Mouse (Mus musculus): ENCODE results near the gene Gstm4.
"Not testable (repeated sequence)": the region's sequence is repeated elsewhere in the genome, so short reads cannot be mapped to it uniquely, and the experiment has no call there.

Gstm4 gene

DNA sequence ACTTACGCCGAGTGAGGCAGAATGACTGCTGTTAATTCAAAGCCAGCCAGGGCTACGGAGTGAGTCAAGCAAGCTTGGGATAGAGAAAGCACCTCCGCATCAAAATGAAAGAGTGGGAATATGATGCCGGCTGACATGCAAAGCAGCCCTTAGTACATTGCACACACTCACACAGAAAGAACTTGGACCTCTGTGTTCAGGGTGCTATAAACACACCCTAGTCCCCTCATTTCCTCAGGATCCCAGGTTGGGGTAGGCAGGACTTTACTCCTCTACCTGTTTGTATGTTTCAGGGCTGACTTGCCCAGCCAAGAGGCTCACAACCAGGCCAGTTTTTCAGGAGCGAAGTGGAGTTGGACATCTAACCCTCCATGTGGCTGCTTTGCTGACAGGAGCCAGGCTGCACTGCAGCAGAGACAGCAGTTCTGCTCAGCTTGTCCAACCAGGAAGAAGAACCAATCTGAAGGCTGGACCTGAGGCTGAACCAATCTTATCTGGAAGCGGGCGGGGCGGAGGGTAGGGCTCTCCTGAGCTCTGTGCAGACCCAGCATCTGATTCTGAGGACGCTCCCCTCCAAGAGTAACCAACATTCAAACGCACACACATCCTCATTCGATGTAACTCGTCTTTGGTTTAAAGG, 24.7 kb upstream of the Gstm4 start:
- DNase-seq, result peak; percentile 84

DNA sequence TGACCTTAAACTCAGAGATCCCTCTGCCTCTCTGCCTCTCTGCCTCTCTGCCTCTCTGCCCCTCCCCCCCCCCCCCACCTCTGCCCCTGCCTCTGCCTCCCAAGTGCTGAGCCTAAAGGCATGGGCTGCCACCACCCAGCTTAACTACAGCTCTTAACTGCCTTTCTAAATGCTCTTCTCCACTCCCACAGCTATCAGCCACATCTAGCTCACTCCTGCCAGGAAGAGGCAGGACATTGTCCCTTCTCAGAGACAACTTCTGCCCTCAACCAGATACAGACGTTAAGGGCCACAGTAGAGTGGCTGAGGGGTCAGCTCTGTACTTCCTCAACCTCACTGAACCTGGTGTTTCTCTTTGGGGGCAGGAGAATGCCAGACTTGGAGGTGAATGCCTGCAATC, 24.1 kb upstream of the Gstm4 start:
- no peak for DNase-seq

DNA sequence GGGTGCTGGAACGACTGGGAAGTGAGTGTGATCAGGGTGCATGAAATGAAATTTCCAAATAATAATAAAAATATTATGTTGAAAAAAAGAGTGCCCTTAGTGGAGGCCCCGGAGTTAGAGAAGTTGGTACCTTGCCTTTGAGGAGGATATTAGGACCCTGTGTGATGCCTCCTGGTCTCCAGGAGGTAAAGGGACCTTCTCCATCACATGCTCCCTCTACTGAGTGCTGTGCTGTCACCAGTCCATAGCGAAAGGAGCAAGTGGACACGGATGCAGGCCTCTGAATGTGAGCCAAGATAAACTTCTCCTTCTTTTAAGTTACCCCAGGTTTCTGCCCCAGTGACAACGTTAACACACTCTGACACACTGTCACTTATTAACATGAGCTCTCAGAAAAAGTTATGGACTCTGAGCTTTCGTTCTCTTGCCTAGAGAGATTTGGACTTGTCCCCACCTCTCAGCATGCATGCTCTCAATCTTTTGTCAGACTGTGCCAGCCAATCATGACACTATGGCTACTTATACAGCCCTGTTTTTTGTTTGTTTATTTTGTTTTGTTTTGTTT, 22.8 kb upstream of the Gstm4 start:
- DNase-seq, result peak; percentile 90

DNA sequence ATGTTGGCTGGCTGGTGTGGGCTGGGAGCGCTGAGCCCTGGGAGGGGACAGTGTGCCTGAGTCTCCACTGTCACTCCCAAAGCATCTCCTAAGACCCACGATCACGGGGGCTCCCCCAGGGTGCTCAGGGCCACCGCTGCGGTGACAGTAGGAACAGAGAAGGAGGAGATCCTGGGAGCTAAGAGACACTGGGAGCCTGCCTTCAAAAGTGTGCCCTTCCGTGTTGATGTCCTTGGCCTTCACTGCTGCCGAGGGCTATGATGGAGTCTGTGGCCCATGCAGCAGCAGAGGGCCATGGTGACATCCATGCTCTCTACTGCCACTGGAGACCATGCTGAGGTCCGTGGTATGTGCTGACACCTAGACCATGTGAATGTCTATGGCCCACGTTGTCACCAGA, 20.9 kb upstream of the Gstm4 start:
- no peak for DNase-seq

DNA sequence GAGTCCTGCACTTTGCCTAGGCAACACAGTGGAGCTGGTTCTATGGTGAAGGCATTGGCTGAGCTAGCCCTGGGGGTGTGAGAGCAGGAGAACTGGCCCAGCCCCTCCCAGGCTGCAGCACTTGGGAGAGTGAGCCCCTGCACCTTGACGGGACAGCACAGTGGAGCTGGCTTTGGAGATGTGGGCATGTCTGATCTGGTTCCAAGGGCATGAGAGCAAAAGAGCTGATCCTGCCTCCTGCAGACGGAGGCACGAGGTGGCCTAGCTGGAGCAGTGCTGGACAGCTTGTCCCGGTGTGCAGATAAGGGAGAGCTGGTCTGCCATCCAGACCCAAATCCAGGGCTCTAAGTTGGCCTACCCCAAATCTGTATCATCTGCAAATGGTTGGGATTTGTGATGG, 20.0 kb upstream of the Gstm4 start:
- no peak for DNase-seq

DNA sequence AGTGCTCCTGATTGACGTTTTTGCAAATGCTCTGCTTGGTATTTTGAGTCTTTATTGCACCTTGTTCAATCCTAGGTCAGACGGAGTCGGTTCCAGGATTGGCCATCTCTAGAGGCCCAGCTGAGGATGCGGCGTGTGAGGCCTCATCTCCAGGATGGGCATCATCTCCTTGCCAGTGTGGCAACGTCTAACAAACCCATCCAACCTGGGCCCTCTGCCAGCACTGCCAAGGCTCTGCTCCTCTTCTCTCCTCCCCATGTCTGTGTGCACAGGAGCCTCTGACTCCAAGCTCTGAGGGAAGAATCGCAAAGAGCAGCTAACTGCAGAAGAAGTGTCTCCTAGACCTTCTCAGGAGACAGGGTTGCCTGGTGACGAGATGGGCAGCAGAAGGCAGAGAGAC, 18.0 kb upstream of the Gstm4 start:
- DNase-seq, result no peak

DNA sequence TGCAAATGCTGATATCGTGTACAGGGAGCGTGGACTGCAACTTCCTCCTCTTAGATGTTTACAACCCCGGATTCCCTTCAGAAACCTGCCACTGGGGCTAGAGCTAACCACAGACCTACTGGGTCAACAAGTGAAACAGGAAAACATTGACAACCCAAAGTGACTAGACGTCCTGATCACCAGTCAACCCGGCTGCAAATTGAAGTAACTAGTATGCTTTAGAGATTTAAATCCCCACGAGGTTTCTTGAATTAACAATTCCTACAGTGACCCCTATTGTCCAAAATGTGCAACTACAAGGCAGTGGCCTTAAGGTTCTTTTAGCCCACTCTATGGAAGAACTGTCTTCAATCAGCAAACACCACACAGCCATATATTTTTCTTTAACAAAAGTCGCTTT, 16.7 kb upstream of the Gstm4 start:
- DNase-seq, result peak; percentile 77

DNA sequence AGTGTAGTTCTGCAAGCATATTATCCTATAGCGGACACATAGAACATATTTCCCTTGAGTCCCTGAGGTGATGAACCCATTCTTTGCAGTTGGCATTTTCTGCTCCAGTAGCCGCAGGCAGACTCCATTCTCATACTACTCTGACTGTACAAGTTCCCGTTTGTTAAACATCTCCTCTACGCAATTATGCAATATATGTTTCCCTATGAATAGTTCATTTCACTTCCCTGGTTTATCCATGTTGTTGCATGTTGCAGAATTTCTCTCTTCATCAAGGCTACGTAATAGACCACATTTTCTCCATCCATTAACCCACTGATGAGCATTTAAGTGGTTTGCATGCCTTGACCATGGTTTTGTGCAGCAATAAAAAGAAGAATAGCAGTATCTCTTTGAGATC, 5.8 kb upstream of the Gstm4 start:
- no peak for DNase-seq

DNA sequence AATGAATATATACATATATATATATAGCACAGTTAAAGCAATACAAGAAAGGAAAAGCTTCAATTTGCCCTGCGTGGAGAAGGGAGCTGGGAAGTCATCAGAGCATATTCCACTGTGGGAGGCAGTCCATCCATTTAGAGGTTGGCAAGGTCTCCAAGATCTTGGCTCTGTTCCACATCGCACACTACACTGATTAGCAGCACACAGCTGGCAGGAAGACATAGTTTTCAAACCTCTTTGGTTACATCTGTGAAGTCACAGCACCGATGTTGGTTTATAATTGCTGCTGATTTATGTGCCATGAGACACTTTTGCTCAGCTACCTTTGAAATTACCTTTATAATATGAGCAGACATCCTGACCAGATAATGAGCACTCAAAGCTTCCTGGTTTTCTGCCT, 3.6 kb upstream of the Gstm4 start:
- no peak for DNase-seq

DNA sequence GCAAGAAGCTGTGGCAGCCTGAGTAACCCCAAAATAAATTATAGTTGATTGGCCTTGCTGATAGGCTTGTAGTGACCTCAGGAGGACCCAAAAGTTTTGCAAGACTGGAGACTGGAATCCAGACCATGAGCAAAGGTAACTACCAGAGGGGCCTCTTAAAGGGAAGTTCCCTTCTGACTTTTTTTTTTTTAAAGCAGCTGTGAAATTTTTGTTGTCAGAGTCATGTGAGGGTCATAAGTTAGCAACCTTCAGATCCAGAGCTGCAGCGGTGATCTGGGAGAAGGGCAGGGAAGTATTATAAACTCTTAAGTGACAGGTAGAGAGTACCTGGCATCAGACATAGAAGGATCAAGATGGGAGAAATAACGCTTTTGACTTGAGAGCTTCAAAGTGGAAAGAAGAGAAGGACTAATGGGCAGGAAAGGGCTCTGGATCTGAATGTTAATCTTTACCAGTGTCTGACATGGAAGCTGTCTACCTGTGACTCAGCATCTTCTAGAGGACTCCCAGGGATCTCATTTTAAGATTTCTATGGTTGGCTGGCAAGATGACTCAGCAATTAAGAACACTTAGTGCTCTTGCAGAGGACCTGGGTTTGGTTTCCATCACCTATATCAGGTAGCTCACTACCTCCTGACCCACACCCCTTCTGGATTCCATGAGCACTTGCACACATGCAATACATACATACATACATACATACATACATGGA, 2.4 kb upstream of the Gstm4 start:
- DNase-seq, result no peak

DNA sequence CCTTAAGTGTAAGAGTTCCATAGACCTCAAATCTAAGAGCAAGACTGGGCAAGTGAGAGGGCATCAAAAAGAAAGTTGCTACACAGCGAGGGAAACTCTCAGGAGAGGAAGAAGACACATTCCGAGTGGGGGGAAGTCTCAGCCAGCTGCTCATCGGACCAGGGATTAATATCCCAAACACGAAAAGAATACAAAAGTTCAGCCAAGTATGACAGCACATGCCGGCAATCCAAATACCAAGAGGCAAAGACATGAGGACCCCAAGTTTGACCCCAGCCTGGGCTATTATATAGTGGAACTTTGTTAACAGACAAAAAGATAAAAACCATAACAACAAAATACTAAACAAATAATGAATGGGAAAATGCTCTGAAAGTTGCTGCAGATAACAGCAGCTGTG, 11.5 kb downstream of the Gstm4 start:
- DNase-seq, result no peak

DNA sequence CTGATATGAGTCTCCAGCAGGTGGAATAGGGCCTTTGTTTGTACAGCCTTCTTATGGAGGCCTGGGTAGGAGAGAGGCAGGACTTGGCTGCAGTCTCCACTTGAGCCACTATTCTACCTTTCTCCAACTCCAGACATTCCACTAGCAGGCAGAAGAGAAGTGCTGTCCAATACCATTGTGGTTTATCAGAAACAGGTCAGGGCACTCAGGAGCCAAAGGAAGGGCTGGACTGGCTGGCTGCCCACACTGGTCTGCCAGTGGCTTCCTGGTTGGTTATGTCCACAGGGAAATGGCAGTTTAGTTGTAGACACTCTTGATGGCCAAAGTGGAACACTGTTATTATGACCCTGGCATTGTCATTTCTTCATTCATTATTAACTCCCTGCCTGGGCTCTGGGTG, 12.6 kb downstream of the Gstm4 start:
- no peak for DNase-seq

DNA sequence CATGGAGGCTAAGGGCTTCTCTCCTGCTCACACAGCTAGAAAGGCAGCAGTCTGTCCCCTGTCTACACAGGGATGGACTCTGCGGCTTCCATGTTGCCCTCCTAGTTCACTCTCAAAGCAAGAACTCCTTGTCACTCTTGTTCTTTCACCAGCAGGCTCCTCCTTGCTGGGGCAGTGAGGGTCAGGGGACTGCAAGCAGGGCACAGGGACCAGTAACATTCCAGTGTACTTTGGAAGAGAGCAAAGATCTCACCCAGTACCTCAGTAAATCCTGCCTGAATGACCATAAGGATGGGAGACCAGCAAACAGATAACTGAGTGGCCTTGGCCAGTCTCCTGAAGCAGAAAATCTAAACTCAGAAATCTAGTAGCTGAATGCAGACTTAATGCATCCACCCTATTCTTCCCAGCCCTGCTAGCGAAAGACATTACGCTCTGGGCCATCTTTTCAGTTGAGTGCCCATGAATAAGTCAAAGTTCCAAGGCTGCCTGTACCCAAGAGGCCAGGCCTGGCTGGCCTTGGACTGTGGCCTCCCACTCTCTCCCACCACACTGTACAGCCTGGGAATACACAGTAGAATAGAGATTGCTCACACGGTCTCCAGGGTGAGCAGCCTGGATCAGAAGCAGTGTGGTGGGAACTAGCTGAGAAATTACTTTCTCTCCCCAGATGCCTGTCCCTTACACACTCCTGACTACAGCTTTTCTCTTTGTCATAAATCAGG, 15.9 kb downstream of the Gstm4 start:
- peak; percentile 77 for DNase-seq

DNA sequence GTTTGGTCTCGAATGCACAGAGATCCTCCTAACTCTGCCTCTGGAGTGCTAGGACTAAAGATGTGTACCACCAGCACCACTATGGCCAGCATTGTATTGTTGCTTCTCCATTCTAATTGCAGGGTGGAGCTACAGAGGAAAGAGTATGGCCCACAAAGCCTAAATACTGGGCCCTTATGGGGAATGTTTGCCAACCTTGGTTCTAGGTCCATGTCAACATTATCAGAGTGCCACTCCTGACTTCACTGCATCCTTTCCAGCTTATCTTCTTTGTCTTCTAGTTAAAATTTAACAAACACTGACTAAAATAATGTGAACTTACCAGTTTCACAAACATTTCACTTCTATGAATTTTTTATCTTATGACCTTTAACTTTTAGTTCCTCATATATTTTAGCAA, 18.1 kb downstream of the Gstm4 start:
- DNase-seq, result no peak

DNA sequence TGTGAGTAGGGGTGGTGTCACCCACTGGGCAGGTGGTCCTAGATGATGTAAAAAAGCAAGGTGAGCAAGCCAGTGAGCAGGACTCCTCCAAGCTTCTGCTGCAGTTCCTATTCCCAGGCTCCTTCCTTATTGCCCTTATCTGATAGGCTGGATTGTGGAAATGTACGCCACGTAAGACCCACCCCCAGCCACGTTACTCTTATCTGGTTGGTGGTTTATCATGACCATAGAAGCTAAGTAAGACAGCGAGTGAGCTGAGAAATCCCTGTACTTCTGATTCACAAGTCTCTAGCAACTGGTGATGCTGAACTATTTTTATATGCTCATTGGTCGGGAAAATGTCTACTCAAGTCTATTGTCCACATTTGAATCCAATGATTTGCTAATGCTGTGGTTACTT, 18.6 kb downstream of the Gstm4 start:
- no peak for DNase-seq

DNA sequence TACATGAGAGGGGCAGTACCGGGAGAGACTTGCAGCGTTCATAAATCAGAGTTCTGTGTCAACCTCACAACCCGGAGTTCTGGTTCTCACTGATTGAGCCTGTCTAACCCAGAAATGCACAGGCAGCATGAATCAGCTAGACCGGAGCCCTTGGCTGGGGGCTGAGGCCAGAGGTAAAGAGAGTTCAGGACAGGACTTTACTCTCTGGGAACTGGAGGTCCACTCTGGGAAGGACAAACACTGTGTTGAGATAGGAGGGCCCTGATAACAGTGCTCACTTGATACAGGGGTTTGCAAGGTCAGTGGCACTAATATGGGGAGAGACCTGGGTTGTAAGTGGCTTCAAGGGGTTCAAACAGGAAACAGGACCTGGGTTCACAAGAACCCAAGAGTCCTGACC, 19.4 kb downstream of the Gstm4 start:
- DNase-seq, result peak; percentile 55

DNA sequence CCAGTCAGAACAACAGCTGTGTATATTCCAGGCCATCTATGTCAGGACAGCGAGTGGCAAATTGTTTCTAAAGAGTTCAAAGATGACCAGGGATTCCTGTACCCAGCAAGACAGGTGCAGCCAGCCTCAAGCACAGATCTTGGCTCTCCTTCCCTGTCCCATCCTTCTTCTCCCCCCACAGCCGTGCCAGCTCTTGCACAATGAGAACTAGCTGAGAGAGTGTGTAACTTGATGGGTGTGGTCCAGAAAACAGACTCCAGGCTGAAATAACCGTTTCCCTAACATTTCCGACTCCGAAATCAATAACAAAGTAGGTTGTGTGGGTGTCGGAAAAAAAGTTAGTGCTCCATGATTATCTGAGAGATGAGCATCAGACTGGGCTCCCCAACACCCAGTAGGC, 22.0 kb downstream of the Gstm4 start:
- no peak for DNase-seq

DNA sequence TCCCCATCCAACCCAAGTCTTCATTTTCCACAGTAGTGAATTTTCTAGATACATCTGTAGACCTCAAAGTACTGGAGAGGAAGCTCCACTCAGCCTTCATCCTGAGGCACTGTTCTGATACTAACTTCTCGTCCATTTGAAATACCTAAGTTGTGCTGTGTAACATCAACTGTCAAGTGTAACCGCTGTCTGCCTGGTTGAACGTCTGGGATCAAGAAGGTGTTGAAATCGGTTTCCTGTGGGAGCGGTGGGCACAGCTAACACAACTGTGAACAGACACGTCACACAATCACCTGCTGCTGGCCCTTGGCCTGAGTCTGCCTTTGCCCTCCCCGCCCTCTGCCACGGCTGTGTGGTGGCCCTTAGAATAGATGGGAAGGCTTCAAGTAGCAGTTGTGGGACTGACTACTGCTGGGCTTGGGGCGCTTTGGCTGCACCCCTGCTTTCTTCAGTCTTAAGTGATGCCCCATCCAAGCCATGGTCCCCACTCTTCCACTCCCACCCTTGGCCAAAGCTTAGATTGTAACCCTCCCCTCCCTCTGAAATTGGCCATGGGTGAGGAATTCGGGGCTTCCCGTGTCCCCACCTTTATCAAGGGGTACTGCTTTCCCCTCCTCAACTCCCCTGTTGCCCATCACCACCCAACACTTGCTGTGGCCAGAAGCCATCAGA, 24.2 kb downstream of the Gstm4 start:
- not testable (repeated sequence) for DNase-seq

DNA sequence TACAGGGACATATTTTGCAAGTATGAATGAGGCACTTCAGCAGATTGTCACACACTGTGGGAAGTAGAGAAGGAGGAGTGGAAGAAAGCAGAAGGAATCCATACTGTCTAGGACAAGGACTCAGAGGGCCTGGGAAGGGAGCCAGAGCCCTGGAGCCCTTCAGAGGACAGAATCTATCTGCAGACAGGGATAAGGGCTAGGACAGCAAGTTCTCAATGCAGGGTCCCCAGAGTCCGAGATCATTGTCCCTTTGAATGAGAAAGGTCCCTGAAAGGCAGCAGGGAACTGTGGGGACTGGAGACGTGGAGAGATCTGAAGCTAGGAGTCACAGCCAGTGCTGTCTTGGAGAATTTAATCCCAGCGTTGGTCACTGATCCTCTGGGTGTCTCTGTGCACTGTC, 25.5 kb downstream of the Gstm4 start:
- not testable (repeated sequence) for DNase-seq

DNA sequence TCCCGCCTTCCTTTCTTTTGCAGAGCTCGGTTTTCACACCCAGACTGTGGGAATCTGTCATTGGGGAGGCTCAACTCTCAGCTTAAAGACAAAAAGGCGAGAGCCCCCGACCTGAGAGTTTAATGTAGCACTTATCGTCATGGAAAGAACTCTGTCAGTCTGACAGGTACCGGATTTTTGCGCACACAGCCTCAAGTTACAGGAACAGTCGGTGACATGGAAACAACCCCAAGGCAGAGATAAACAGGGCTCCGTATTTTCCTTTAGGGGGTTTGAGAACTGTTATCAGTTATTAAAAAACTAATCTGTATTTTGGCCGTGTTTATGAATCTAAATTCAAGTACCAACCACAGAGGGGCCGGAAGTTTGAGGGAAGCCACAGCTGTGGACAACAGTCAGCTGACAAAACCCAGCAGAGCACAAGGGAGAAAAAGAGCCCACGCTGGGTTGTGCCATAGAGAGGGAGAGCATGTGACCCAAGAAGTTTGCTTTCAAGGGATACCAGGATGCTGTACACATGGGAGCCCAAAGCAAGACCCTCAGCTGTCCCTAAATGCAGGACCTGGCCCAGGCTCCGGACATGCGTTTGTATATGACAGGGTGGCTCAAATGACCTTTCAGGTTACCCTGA, 26.4 kb downstream of the Gstm4 start:
- DNase-seq, result no peak

DNA sequence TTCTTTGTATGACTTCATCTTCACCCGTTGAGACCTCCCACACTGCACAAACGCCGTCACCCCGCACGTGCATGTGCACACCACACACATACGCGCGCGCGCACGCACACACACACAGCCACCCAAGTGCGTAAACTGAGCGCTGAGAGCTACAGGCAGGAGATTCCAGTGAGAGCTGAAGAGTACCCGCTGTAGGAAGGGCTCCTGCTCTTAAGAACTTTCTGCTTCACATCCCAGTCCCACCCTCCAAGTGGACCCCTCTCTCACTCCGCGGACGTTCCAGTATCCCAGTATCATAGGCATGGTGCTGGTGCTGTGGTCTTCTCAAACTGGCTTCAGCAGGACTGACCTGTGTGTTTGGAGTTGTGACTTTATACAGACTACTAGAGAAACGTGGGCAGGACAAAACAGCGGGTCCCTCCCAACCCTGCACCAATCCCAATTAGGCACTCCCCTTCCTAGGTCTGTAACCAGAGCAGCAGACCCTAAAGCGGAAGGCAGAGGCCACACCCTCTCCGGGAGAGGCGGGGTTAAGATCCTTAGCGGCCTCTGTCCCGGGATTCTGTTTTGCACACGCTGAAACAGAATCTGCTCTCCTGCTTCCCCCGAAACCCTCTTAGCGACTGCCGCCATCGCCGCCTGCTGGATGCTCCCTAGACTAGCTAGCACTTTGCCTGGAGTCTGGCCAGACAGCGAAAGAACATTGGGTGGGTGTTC, 27.1 kb downstream of the Gstm4 start, which contains the start of gene Gstm1:
Gene Gstm1, minus strand, starts transcription at position 501 of the 717 bp plus-strand sequence.
- peak; percentile 99 for DNase-seq

DNA sequence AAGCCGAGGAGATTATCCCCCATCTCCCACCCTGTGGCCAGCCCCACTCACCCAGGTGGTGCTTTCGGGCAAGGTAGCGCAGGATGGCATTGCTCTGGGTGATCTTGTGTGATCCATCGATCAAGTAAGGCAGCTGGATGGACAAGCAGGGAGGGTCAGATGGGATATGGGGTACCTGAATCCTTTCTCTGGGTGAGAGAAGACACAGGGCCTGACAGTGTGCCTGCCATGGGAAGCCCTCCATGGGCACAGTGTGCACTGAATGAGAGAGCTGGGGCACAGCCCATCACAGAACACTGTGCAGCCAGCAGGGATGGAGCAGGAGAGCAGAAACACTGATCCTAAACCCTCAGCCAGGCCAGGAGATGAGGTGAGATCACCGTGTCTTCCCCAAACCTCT, 28.2 kb downstream of the Gstm4 start:
- DNase-seq, result not testable (repeated sequence)

Data from kidney, adult 9 months (tissue).